Mouse (Mus musculus) stomach, embryonic 14.5 days (tissue): Measurements from ENCODE around the gene Olfr1026. TPM values are rescaled to one million over a fixed set of nuclear protein-coding genes. Genes with fewer than 3 reads are reported as not detected.

Source experiments
- ATAC-seq: fragments of 200-750 bp; cut with Nextera tagmentation; 2 replicates; pipeline ENCODE4 v1.8.0; 2017; ENCODE audit warnings: low read depth, moderate TSS enrichment; ENCODE audit not compliant: insufficient number of reproducible peaks, insufficient read depth, low FRiP score
- H3K27ac ChIP-seq: fragments of 300-500 bp; sonication (generic); 2 replicates; pipeline ENCODE4 v1.5.1; 2014; ENCODE audit warnings: mild to moderate bottlenecking, low read length, moderate library complexity, mixed read lengths
- H3K27me3 ChIP-seq: fragments of 300-500 bp; sonication (generic); 2 replicates; pipeline ENCODE4 v1.6.1; 2014; ENCODE audit warnings: low read length, control low read depth, mixed read lengths; ENCODE audit not compliant: control insufficient read depth, insufficient read depth
- H3K36me3 ChIP-seq: fragments of 300-500 bp; sonication (generic); 2 replicates; pipeline ENCODE4 v1.6.1; 2014; ENCODE audit warnings: mild to moderate bottlenecking, control low read depth, low read length, moderate library complexity, mixed read lengths; ENCODE audit not compliant: control insufficient read depth, insufficient read depth
- H3K4me1 ChIP-seq: fragments of 300-500 bp; sonication (generic); 2 replicates; pipeline ENCODE4 v1.6.1; 2014; ENCODE audit warnings: low read length, control low read depth, mixed read lengths; ENCODE audit not compliant: control insufficient read depth, insufficient read depth
- H3K4me2 ChIP-seq: fragments of 300-500 bp; sonication (generic); replicated peaks from 2 replicates; pipeline ENCODE4 v1.6.1; 2014; ENCODE audit warnings: low read depth, low read length, control low read depth
- H3K4me3 ChIP-seq: fragments of 300-500 bp; sonication (generic); 2 replicates; pipeline ENCODE4 v1.5.1; 2014; ENCODE audit warnings: low read depth, low read length, control low read depth
- H3K9ac ChIP-seq: fragments of 300-500 bp; sonication (generic); replicated peaks from 2 replicates; pipeline ENCODE4 v1.6.1; 2014; ENCODE audit warnings: low read depth, mild to moderate bottlenecking, control low read depth, low read length, moderate library complexity, mixed read lengths
- H3K9me3 ChIP-seq: fragments of 300-500 bp; sonication (generic); 2 replicates; pipeline ENCODE4 v1.6.1; 2016; ENCODE audit warnings: low read depth, low read length, control low read depth; ENCODE audit not compliant: control insufficient read depth
- WGBS: fragments of 180-500 bp; shearing (Covaris S2); extraction: QIAGEN DNeasy Blood & Tissue Kit; methylation state at CpG from one replicate; pipeline ENCODE4 v1.1.7; 2014; 5-methylcytosine and 5-hydroxymethylcytosine counted together
- polyA plus RNA-seq: library from polyadenylated mRNA; unstranded; fragments of >200 nt; fragmentation: Nextera tagmentation; extraction: Ambion mirVana; gene quantifications from 2 replicates; pipeline ENCODE4 v1.2.1, GENCODE M21; 2014

Gene Olfr1026
- not detected in 2 replicates for polyA plus RNA-seq

DNA sequence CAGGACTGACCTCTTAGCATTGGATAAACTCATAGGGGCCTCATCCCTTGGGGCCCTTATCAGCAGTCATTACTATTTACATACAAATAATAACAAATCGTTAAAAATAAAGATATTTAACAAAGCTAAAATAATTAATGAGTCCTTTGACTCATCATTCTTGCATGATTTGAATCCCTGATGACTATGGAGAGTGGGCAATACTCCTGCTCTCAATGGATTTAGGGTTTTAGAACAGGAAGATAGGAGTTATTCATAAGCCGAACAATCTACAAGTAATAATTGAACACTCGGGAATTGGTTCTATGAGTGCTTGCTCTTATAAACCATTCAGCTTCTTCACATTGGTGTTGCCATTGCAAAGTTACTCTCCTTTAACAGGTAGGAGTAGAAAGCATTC lies at the start of gene Olfr1026:
Olfr1026 (plus strand) TSS at position 301 of the 400 bp plus-strand sequence.
- WGBS: 93% methylated on average over 3 of the region's 3 CpGs
- Histone ChIP-seq H3K9ac (no peak within 1 kb of the TSS), H3K4me2 (no peak within 1 kb of the TSS), H3K4me1 (no peaks in the 10 kb centered on the region), H3K27ac (no peak within 1 kb of the TSS), H3K36me3 (no peaks in the 10 kb centered on the region), H3K4me3 (no peak within 1 kb of the TSS), H3K9me3 (no peaks in the 10 kb centered on the region), H3K27me3 (no peaks in the 10 kb centered on the region)
- no peak for ATAC-seq

DNA sequence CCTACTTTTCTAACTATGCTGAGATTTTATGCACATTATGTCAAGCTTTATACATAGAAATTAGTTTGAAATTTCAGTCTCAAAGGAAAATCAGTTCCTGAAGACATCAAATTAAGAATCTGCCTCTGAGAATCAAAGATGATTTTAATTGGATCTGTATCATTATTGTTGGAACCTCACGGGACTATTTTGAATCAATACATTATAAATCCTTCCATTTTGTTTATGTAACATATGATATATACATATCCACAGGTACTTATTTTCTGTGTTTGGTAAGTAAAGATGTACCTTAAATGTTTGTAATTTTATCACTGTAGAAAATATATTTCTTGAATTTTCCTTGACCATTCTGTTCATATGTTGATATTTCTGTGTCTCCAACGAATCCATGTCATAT lies 36.0 kb upstream of the Olfr1026 start, which contains the start of gene Olfr1023:
Olfr1023 (plus strand) TSS at position 301 of the 400 bp plus-strand sequence.
- H3K4me3 ChIP-seq: no peak within 1 kb of the TSS
- no peaks in the 10 kb centered on the region for H3K9me3 ChIP-seq
- 80% methylated on average over 2 of the region's 2 CpGs for WGBS
- no peaks in the 10 kb centered on the region for H3K27me3 ChIP-seq
- no peak for ATAC-seq
- H3K4me2 ChIP-seq: no peak within 1 kb of the TSS
- no peak within 1 kb of the TSS for H3K27ac ChIP-seq
- no peaks in the 10 kb centered on the region for H3K36me3 ChIP-seq
- H3K9ac ChIP-seq: no peak within 1 kb of the TSS
- H3K4me1 ChIP-seq: no peaks in the 10 kb centered on the region

DNA sequence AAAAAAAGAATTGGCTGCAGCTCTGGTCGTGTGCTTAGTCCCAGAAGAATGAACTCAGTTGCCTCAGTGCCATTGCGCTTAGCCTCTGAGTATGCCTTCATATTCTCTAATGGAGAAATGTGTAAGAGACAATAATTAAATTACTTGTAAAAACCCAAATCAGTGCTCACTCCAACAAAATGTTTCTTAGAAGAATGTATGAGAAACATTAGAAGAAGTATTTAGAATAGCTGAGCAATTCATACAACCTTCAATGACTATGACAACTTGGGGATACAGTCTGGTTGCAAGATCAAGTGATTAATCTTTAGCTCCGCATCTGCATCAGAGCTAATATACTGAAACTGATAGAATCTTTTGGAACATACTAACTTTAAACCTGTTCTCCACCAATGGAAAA lies 16.4 kb upstream of the Olfr1026 start, which contains the start of gene Olfr1024:
Olfr1024 (minus strand) TSS at position 101 of the 400 bp plus-strand sequence.
- Histone ChIP-seq H3K27ac (no peak within 1 kb of the TSS), H3K4me2 (no peak within 1 kb of the TSS), H3K4me3 (no peak within 1 kb of the TSS), H3K27me3 (no peaks in the 10 kb centered on the region), H3K36me3 (no peaks in the 10 kb centered on the region), H3K9ac (no peak within 1 kb of the TSS), H3K4me1 (no peaks in the 10 kb centered on the region), H3K9me3 (no peaks in the 10 kb centered on the region)
- ATAC-seq: no peak
- 78% methylated on average over 3 of the region's 3 CpGs for WGBS

DNA sequence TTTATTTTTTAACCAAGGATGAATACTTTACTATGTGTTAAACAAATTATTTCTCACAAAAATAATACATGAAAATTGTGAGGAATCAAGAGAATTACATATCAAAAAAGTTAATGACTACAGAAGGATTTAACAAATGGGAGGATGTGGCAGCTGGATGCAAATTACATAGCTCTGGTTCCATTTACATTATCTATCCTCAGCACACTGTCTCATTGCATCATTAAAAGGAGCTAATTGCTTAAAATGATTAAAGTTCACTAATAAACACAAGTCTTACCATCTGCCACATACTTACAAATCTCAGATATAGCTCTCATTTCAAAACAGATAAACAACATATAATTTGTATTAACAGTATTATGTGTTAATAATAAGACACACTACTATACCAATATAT lies 8.2 kb upstream of the Olfr1026 start:
- no peak overlapping the region for H3K4me2 ChIP-seq
- H3K4me3 ChIP-seq: no peak overlapping the region
- no peaks in the 10 kb centered on the region for H3K27me3 ChIP-seq
- no peak overlapping the region for H3K9ac ChIP-seq
- no peaks in the 10 kb centered on the region for H3K36me3 ChIP-seq
- no peak for ATAC-seq
- H3K9me3 ChIP-seq: no peaks in the 10 kb centered on the region
- no peak overlapping the region for H3K27ac ChIP-seq
- H3K4me1 ChIP-seq: no peaks in the 10 kb centered on the region

DNA sequence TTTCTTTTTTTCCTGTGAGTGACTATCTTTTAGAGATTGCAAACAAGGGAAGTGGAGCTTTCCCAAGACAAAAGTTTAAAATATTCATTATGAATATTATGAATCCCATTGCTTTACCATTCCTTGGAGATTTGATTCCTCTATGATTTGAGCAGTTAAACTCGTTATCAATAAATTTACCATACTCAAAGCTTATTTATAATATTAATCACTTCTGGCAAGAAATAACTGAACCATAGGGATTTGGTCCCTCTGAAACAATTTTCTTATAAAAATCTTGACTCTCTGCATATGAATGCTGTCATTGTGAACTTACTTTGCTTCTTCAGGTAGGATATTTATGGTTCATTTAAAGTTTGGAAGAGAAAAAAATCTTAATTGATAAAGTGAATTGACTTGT lies 6.5 kb upstream of the Olfr1026 start, which contains the start of gene Olfr1025-ps1:
Olfr1025-ps1 (plus strand) TSS at position 301 of the 400 bp plus-strand sequence.
- no peak within 1 kb of the TSS for H3K9ac ChIP-seq
- no peaks in the 10 kb centered on the region for H3K4me1 ChIP-seq
- no peak within 1 kb of the TSS for H3K4me2 ChIP-seq
- 67% methylated on average over 1 of the region's 1 CpGs for WGBS
- ATAC-seq: no peak
- no peaks in the 10 kb centered on the region for H3K27me3 ChIP-seq
- H3K36me3 ChIP-seq: no peaks in the 10 kb centered on the region
- no peak within 1 kb of the TSS for H3K27ac ChIP-seq
- no peaks in the 10 kb centered on the region for H3K9me3 ChIP-seq
- H3K4me3 ChIP-seq: no peak within 1 kb of the TSS

DNA sequence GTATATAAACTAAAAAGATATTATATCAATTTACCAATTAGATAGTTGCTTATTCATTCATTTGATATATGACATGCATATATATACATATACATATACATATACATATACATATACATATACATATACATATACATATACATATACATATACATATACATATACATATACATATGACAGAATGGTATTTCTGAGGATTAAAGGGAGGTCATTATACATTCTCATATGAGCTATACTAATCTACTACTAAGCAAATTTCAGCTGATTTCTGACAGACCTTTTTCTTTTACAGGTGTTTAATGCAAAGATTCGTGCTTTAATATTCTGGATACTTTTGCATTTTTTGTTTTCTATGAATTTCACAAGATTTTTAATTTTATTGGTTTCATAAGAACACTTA lies 28.8 kb downstream of the Olfr1026 start, which contains the start of gene Olfr1028:
Olfr1028 (plus strand) TSS at position 301 of the 400 bp plus-strand sequence.
- 88% methylated on average over 1 of the region's 1 CpGs for WGBS
- Histone ChIP-seq H3K4me1 (no peaks in the 10 kb centered on the region), H3K36me3 (no peaks in the 10 kb centered on the region), H3K27ac (no peak within 1 kb of the TSS), H3K9me3 (no peaks in the 10 kb centered on the region), H3K9ac (no peak within 1 kb of the TSS), H3K4me2 (no peak within 1 kb of the TSS), H3K27me3 (no peaks in the 10 kb centered on the region), H3K4me3 (no peak within 1 kb of the TSS)
- ATAC-seq: no peak

DNA sequence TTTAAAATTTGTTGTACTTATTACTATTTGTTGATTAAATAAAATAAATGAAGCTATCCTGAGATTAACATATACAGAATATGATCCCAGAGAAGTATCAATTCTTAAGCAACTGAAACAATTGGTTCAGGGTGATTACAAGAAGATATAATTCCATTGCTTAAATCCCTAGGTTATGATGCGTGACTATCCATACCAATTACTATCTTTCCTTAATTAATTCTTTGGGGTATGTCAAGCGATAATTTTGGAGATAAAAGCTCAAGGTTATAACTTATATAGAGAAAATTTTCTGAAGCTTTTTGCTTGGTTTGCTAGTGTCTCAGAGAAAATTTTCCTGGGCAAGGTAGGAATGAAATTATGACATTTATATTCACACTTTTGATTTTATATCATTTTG lies 52.2 kb downstream of the Olfr1026 start, which contains the start of gene Olfr1029:
Olfr1029 (plus strand) TSS at position 301 of the 400 bp plus-strand sequence.
- H3K27ac ChIP-seq: no peak within 1 kb of the TSS
- H3K9ac ChIP-seq: no peak within 1 kb of the TSS
- H3K9me3 ChIP-seq: no peaks in the 10 kb centered on the region
- H3K4me3 ChIP-seq: no peak within 1 kb of the TSS
- no peak for ATAC-seq
- no peaks in the 10 kb centered on the region for H3K36me3 ChIP-seq
- no peak within 1 kb of the TSS for H3K4me2 ChIP-seq
- H3K27me3 ChIP-seq: no peaks in the 10 kb centered on the region
- no peaks in the 10 kb centered on the region for H3K4me1 ChIP-seq
- WGBS: 86% methylated on average over 2 of the region's 2 CpGs
